Mouse (Mus musculus) adipose tissue, adult 10 weeks (tissue): ENCODE measurements around the gene Aste1. TPM values are rescaled to one million over a fixed set of nuclear protein-coding genes. Genes with fewer than 3 reads are reported as not detected.

ENCODE experiments used
- polyA plus RNA-seq: library from polyadenylated mRNA; stranded (reverse); fragments of 350-450 nt; fragmentation: Illumina TruSeq; extraction: RNeasy Lipid Tissue Mini Kit (QIAGEN cat#74804); gene quantifications from one replicate; pipeline ENCODE4 v1.2.3, GENCODE M21; 2014; ENCODE audit warnings: low read depth, low replicate concordance

The Aste1 gene
- polyA plus RNA-seq = 9.5 TPM

GRCm38 (mm10) chr9:105395218-105395627 is at the start of gene Aste1, which contains the start of gene Nek11:
Aste1 (plus strand) TSS chr9:105395392.
Nek11 (minus strand) TSS chr9:105395524.

Other genes with a start within 250 kb of the Aste1 start
- 1.6 TPM for gene Nek11, start 132 bp downstream of the Aste1 start, polyA plus RNA-seq
- gene Atp2c1, start 131.9 kb downstream of the Aste1 start, polyA plus RNA-seq = 37.8 TPM
- gene Pik3r4, start 247.6 kb downstream of the Aste1 start, polyA plus RNA-seq = 22.1 TPM